Mouse (Mus musculus) bone marrow, adult 2 months (tissue): ENCODE results near the gene Grasp.

Experiments
- CTCF ChIP-seq: fragments of 200-500 bp; IDR thresholded peaks from 2 replicates; pipeline ENCODE4 v1.5.1; 2011; ENCODE audit warnings: low read length, control low read depth; ENCODE audit not compliant: control insufficient read depth, insufficient read depth
- POLR2A ChIP-seq: fragments of 200-500 bp; IDR thresholded peaks from 2 replicates; pipeline ENCODE4 v1.6.1; 2011; ENCODE audit warnings: low read depth, mild to moderate bottlenecking, control low read depth, low read length, borderline replicate concordance; ENCODE audit not compliant: control insufficient read depth

- TF ChIP-seq POLR2A: no peak
- no peak for TF ChIP-seq CTCF
These were observed 17.2 kb downstream of the Grasp start for GRCm38 (mm10) chr15:101241236-101241635.
